Comparison of ENCODE assay signal across 8 mouse cellular contexts in the genomic region with DNA sequence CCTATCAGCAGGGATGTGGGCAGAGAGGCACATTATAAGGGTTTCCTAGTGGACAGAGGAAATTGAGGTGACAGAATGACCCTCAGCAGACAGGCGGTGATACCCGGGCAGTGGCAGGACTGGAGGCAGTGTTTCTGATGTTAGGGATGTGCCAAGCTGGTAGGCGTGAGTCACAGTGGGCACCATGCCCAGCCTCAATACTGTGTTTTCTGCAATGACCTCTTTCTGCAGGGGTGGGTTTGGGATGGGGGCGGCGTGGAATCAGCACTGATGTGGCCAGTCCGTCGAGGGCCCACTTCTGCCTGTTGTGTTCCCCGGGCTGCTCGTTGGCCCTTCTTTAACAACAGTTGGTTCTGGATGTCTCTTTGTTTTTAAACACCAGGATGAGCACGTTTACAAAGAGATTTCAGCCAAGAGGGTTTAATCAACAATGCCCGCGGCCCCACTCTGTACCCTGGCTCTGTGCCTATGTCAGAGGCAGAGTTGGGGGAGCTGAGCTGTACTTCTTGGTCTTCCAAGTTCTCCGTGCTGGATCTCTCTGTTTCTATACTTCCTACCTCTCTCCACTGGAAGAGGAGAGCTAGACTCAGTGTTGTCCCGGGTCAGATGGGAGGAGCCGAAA. TPM values are rescaled to one million over a fixed set of nuclear protein-coding genes. Genes with fewer than 3 reads are reported as not detected.
A peak's percentile ranks its signal among the peaks of the same experiment; 100 is the strongest.
DNase-seq lines count a peak whose midpoint lies in the region; ATAC-seq and TF ChIP-seq lines count a peak whose summit lies in the region.

No protein-coding gene starts in this region.

- no peaks in the 10 kb centered on the region for H3K9me3 ChIP-seq in heart, embryonic 14.5 days (ENCODE audit: control insufficient read depth, low read length)
- H3K9me3 ChIP-seq in midbrain, postnatal 0 days (ENCODE audit: low read length) = no peaks in the 10 kb centered on the region

- no peak for ATAC-seq in cerebellum, adult (ENCODE audit: insufficient number of reproducible peaks, low FRiP score, low TSS enrichment)
- ATAC-seq in heart, embryonic 14.5 days (ENCODE audit: insufficient number of reproducible peaks, insufficient read depth, low FRiP score, low read depth) = no peak
- 0 out of 2 replicates have a peak, but pooled peaks have one; percentile 15 for ATAC-seq in midbrain, postnatal 0 days (ENCODE audit: low FRiP score)

- peak overlapping the region; percentile 74 to 94 for H3K27ac ChIP-seq in heart, embryonic 14.5 days (replicated peaks in 1 of 2; ENCODE audit: control insufficient read depth in 1 of 2, insufficient read depth in 1 of 2, low read depth in 2 of 2, low read length in 2 of 2)
- H3K27ac ChIP-seq in midbrain, postnatal 0 days (ENCODE audit: low read depth, low read length) = no peak overlapping the region

- WGBS in heart, embryonic 14.5 days = 9% methylated on average over 15 of the region's 15 CpGs
- 51% methylated on average over 15 of the region's 15 CpGs for WGBS in midbrain, postnatal 0 days

- H3K4me2 ChIP-seq in heart, embryonic 14.5 days (ENCODE audit: low read length) = peak overlapping the region; percentile 74
- H3K4me2 ChIP-seq in midbrain, postnatal 0 days (ENCODE audit: low read depth, low read length, poor library complexity, severe bottlenecking) = peak overlapping the region; percentile 46; the same call in 1 of the 2 replicates

- TF ChIP-seq CTCF in midbrain, postnatal 0 days (IDR thresholded peaks at IDR 0.05) = no peak

- peak overlapping the region; percentile 75 to 84 for H3K4me3 ChIP-seq in heart, embryonic 14.5 days (ENCODE audit: control insufficient read depth in 1 of 2, insufficient read depth in 1 of 2, low read depth in 1 of 2, low read length in 2 of 2)
- H3K4me3 ChIP-seq in midbrain, postnatal 0 days (ENCODE audit: low read depth, low read length) = no peak overlapping the region

- H3K27me3 ChIP-seq in heart, embryonic 14.5 days (ENCODE audit: control insufficient read depth, insufficient read depth, low read length) = no peaks in the 10 kb centered on the region
- H3K27me3 ChIP-seq in midbrain, postnatal 0 days (ENCODE audit: insufficient read depth, low read length) = no peaks in the 10 kb centered on the region; the same call in 1 of the 2 replicates

- H3K36me3 ChIP-seq in heart, embryonic 14.5 days (ENCODE audit: control insufficient read depth, insufficient read depth, low read length) = peaks cover 32% of the 10 kb centered on the region
- H3K36me3 ChIP-seq in midbrain, postnatal 0 days (ENCODE audit: insufficient read depth, low read length) = peaks cover 19% of the 10 kb centered on the region

- H3K4me1 ChIP-seq in heart, embryonic 14.5 days (ENCODE audit: control insufficient read depth in 2 of 2, insufficient read depth in 2 of 2, low read length in 2 of 2) = peaks cover 58 to 73% of the 10 kb centered on the region in 2 experiments
- no peaks in the 10 kb centered on the region for H3K4me1 ChIP-seq in midbrain, postnatal 0 days (ENCODE audit: insufficient read depth, low read length)

- peak; percentile 44 to 62 for DNase-seq in cerebellum, postnatal 14 days
- DNase-seq in urinary bladder, postnatal 14 days (ENCODE audit: low spot score) = peak; percentile 71
- no peak for DNase-seq in urinary bladder, postnatal 25 days (ENCODE audit: low spot score)
- peak; percentile 56 for DNase-seq in liver
- peak; percentile 43 for DNase-seq in midbrain, postnatal 0 days (ENCODE audit: low spot score)
- DNase-seq in embryo, embryonic 10 days (ENCODE audit: low spot score) = no peak

- H3K9ac ChIP-seq in heart, embryonic 14.5 days (ENCODE audit: low read length) = peak overlapping the region; percentile 95
- H3K9ac ChIP-seq in midbrain, postnatal 0 days (replicated peaks; ENCODE audit: low read length, poor library complexity, severe bottlenecking) = no peak overlapping the region

RNA-seq across cellular contexts. Expression of gene Arhgap23, which starts 25.8 kb away (rescaled TPM):
- polyA plus RNA-seq in heart, embryonic 14.5 days (2014; fragmentation: Nextera tagmentation; extraction: Ambion mirVana) = 7.1 and 8.4 TPM in 2 replicates
- 80.2 and 80.9 TPM in 2 replicates for total RNA-seq in midbrain, postnatal 0 days (2014; rRNA removed)
- polyA plus RNA-seq in midbrain, postnatal 0 days (2015; fragmentation: Nextera tagmentation; extraction: Ambion mirVana) = 9.2 and 9.6 TPM in 2 replicates

RNA-seq across cellular contexts. Expression of gene 4933428G20Rik, which starts 59.0 kb away (rescaled TPM):
- polyA plus RNA-seq in heart, embryonic 14.5 days (2014; fragmentation: Nextera tagmentation; extraction: Ambion mirVana) = 0.19 TPM in 1 of 2 replicates, not detected in the other
- total RNA-seq in midbrain, postnatal 0 days (2014; rRNA removed) = 0.28 TPM in 1 of 2 replicates, not detected in the other
- 0.34 and 0.91 TPM in 2 replicates for polyA plus RNA-seq in midbrain, postnatal 0 days (2015; fragmentation: Nextera tagmentation; extraction: Ambion mirVana)

Comparison
In these comparisons a context has a peak if more than half of its experiments do, and no peak if none do; other contexts are left out.
1. DNase-seq: peak in cerebellum, postnatal 14 days (2 of 2), urinary bladder, postnatal 14 days (single experiment), liver (single experiment) and midbrain, postnatal 0 days (single experiment); none in urinary bladder, postnatal 25 days (single experiment) and embryo, embryonic 10 days (single experiment).